Mouse (Mus musculus): ENCODE results near the gene Il31ra. TPM values are rescaled to one million over a fixed set of nuclear protein-coding genes. Genes with fewer than 3 reads are reported as not detected.

The Il31ra gene
- total and polyA plus RNA-seq, 2 experiments from 2014 or later: not detected

- no peak overlapping the region for H3K4me3 ChIP-seq (ENCODE audit: low read depth, low read length)
- no peaks in the 10 kb centered on the region for H3K27me3 ChIP-seq (ENCODE audit: control insufficient read depth, insufficient read depth, low read length)
- DNase-seq (ENCODE audit: low spot score) (no peak), ATAC-seq (ENCODE audit: insufficient read depth, low read depth) (no peak)
- H3K36me3 ChIP-seq (replicated peaks; ENCODE audit: control insufficient read depth, insufficient read depth, low read length): no peaks in the 10 kb centered on the region
- no peak for TF ChIP-seq CTCF (IDR thresholded peaks at IDR 0.05; ENCODE audit: low read depth)
- TF ChIP-seq EP300 (IDR thresholded peaks at IDR 0.05; ENCODE audit: low read depth): no peak
- no peak overlapping the region for H3K4me2 ChIP-seq (ENCODE audit: low read depth, low read length)
- WGBS: 47% methylated on average over 1 of the region's 1 CpGs
- H3K9ac ChIP-seq (replicated peaks; ENCODE audit: low read depth, low read length): no peak overlapping the region
- no peaks in the 10 kb centered on the region for H3K9me3 ChIP-seq (replicated peaks; ENCODE audit: control insufficient read depth, low read length)
- H3K4me1 ChIP-seq (ENCODE audit: control insufficient read depth, insufficient read depth): no peaks in the 10 kb centered on the region
- H3K27ac ChIP-seq (ENCODE audit: low read depth): no peak overlapping the region
These were observed 67.0 kb downstream of the Il31ra start for GRCm38 (mm10) chr13:112527186-112527585.

GRCm38 (mm10) chr13:112523346-112523970 lies 70.7 kb downstream of the Il31ra start:
- 71% methylated on average over 10 of the region's 10 CpGs for WGBS
- no peaks in the 10 kb centered on the region for H3K27me3 ChIP-seq (ENCODE audit: control insufficient read depth, insufficient read depth, low read length)
- no peaks in the 10 kb centered on the region for H3K36me3 ChIP-seq (replicated peaks; ENCODE audit: control insufficient read depth, insufficient read depth, low read length)
- no peaks in the 10 kb centered on the region for H3K4me1 ChIP-seq (ENCODE audit: control insufficient read depth, insufficient read depth)
- no peak overlapping the region for H3K27ac ChIP-seq (ENCODE audit: low read depth)
- DNase-seq (ENCODE audit: low spot score) (no peak), ATAC-seq (ENCODE audit: insufficient read depth, low read depth) (no peak)
- H3K4me3 ChIP-seq (ENCODE audit: low read depth, low read length): no peak overlapping the region
- TF ChIP-seq CTCF (IDR thresholded peaks at IDR 0.05; ENCODE audit: low read depth) (no peak), EP300 (IDR thresholded peaks at IDR 0.05; ENCODE audit: low read depth) (no peak)
- no peak overlapping the region for H3K4me2 ChIP-seq (ENCODE audit: low read depth, low read length)
- H3K9me3 ChIP-seq (replicated peaks; ENCODE audit: control insufficient read depth, low read length): no peaks in the 10 kb centered on the region
- no peak overlapping the region for H3K9ac ChIP-seq (replicated peaks; ENCODE audit: low read depth, low read length)

GRCm38 (mm10) chr13:112522896-112523295 lies 71.3 kb downstream of the Il31ra start:
- no peak overlapping the region for H3K27ac ChIP-seq (ENCODE audit: low read depth)

GRCm38 (mm10) chr13:112522261-112522660 lies 71.9 kb downstream of the Il31ra start:
- Histone ChIP-seq H3K4me3 (ENCODE audit: low read depth, low read length) (no peak overlapping the region), H3K36me3 (replicated peaks; ENCODE audit: control insufficient read depth, insufficient read depth, low read length) (no peaks in the 10 kb centered on the region), H3K27me3 (ENCODE audit: control insufficient read depth, insufficient read depth, low read length) (no peaks in the 10 kb centered on the region), H3K4me2 (ENCODE audit: low read depth, low read length) (no peak overlapping the region), H3K9ac (replicated peaks; ENCODE audit: low read depth, low read length) (no peak overlapping the region), H3K4me1 (ENCODE audit: control insufficient read depth, insufficient read depth) (no peaks in the 10 kb centered on the region), H3K9me3 (replicated peaks; ENCODE audit: control insufficient read depth, low read length) (no peaks in the 10 kb centered on the region), H3K27ac (ENCODE audit: low read depth) (no peak overlapping the region)
- ATAC-seq (ENCODE audit: insufficient read depth, low read depth) (no peak), DNase-seq (ENCODE audit: low spot score) (no peak)
- WGBS: 62% methylated on average over 6 of the region's 6 CpGs
- no peak for TF ChIP-seq CTCF (IDR thresholded peaks at IDR 0.05; ENCODE audit: low read depth)
- TF ChIP-seq EP300 (IDR thresholded peaks at IDR 0.05; ENCODE audit: low read depth): no peak

More at GRCm38 (mm10) chr13:112522896-112523295, 71.3 kb downstream of the Il31ra start:
- H3K27me3 ChIP-seq (ENCODE audit: control insufficient read depth, insufficient read depth, low read length): no peaks in the 10 kb centered on the region
- H3K9ac ChIP-seq (replicated peaks; ENCODE audit: low read depth, low read length): no peak overlapping the region
- no peak overlapping the region for H3K4me3 ChIP-seq (ENCODE audit: low read depth, low read length)
- H3K9me3 ChIP-seq (replicated peaks; ENCODE audit: control insufficient read depth, low read length): no peaks in the 10 kb centered on the region
- no peaks in the 10 kb centered on the region for H3K4me1 ChIP-seq (ENCODE audit: control insufficient read depth, insufficient read depth)
- H3K36me3 ChIP-seq (replicated peaks; ENCODE audit: control insufficient read depth, insufficient read depth, low read length): no peaks in the 10 kb centered on the region
- no peak for TF ChIP-seq EP300 (IDR thresholded peaks at IDR 0.05; ENCODE audit: low read depth)
- no peak for TF ChIP-seq CTCF (IDR thresholded peaks at IDR 0.05; ENCODE audit: low read depth)
- DNase-seq (ENCODE audit: low spot score) (no peak), ATAC-seq (ENCODE audit: insufficient read depth, low read depth) (no peak)
- 81% methylated on average over 3 of the region's 3 CpGs for WGBS
- H3K4me2 ChIP-seq (ENCODE audit: low read depth, low read length): no peak overlapping the region

GRCm38 (mm10) chr13:112514546-112514945 lies 79.6 kb downstream of the Il31ra start:
- TF ChIP-seq CTCF (IDR thresholded peaks at IDR 0.05; ENCODE audit: low read depth): no peak
- no peak for TF ChIP-seq EP300 (IDR thresholded peaks at IDR 0.05; ENCODE audit: low read depth)
- H3K4me3 ChIP-seq (ENCODE audit: low read depth, low read length): no peak overlapping the region
- no peaks in the 10 kb centered on the region for H3K4me1 ChIP-seq (ENCODE audit: control insufficient read depth, insufficient read depth)
- no peak overlapping the region for H3K4me2 ChIP-seq (ENCODE audit: low read depth, low read length)
- ATAC-seq (ENCODE audit: insufficient read depth, low read depth) (no peak), DNase-seq (ENCODE audit: low spot score) (no peak)
- WGBS: 56% methylated on average over 1 of the region's 1 CpGs
- H3K27me3 ChIP-seq (ENCODE audit: control insufficient read depth, insufficient read depth, low read length): no peaks in the 10 kb centered on the region
- no peaks in the 10 kb centered on the region for H3K9me3 ChIP-seq (replicated peaks; ENCODE audit: control insufficient read depth, low read length)
- no peak overlapping the region for H3K27ac ChIP-seq (ENCODE audit: low read depth)
- H3K36me3 ChIP-seq (replicated peaks; ENCODE audit: control insufficient read depth, insufficient read depth, low read length): no peaks in the 10 kb centered on the region
- H3K9ac ChIP-seq (replicated peaks; ENCODE audit: low read depth, low read length): no peak overlapping the region

- 77% methylated on average over 5 of the region's 5 CpGs for WGBS
- no peak overlapping the region for H3K4me2 ChIP-seq (ENCODE audit: low read depth, low read length)
- no peak overlapping the region for H3K4me3 ChIP-seq (ENCODE audit: low read depth, low read length)
- no peak overlapping the region for H3K27ac ChIP-seq (ENCODE audit: low read depth)
- no peaks in the 10 kb centered on the region for H3K9me3 ChIP-seq (replicated peaks; ENCODE audit: control insufficient read depth, low read length)
- H3K36me3 ChIP-seq (replicated peaks; ENCODE audit: control insufficient read depth, insufficient read depth, low read length): no peaks in the 10 kb centered on the region
- H3K4me1 ChIP-seq (ENCODE audit: control insufficient read depth, insufficient read depth): no peaks in the 10 kb centered on the region
- no peak overlapping the region for H3K9ac ChIP-seq (replicated peaks; ENCODE audit: low read depth, low read length)
- DNase-seq (ENCODE audit: low spot score) (no peak), ATAC-seq (ENCODE audit: insufficient read depth, low read depth) (no peak)
- H3K27me3 ChIP-seq (ENCODE audit: control insufficient read depth, insufficient read depth, low read length): no peaks in the 10 kb centered on the region
- TF ChIP-seq EP300 (IDR thresholded peaks at IDR 0.05; ENCODE audit: low read depth): no peak
- no peak for TF ChIP-seq CTCF (IDR thresholded peaks at IDR 0.05; ENCODE audit: low read depth)
These were observed 81.3 kb downstream of the Il31ra start for GRCm38 (mm10) chr13:112512824-112513223.

All from heart, postnatal 0 days (tissue).